Mouse (Mus musculus) myocyte (in vitro differentiated cells): ENCODE results near the gene Gnl3.
A peak's percentile ranks its signal among the peaks of the same experiment; 100 is the strongest.

Experiments
- CEBPB ChIP-seq: IDR thresholded peaks from 2 replicates; pipeline ENCODE4 v1.6.1; 2011; ENCODE audit warnings: mild to moderate bottlenecking, moderate library complexity; ENCODE audit not compliant: poor library complexity, insufficient read depth, severe bottlenecking
- E2F4 ChIP-seq: IDR thresholded peaks from one replicate; pipeline ENCODE4 v1.6.1; 2011; ENCODE audit warnings: mild to moderate bottlenecking, control low read depth, moderate library complexity; ENCODE audit not compliant: insufficient read depth
- MAX ChIP-seq: IDR thresholded peaks from one replicate; pipeline ENCODE4 v1.6.1; 2011; ENCODE audit warnings: low read depth, mild to moderate bottlenecking, control low read depth
- MYOD1 ChIP-seq, 3 experiments: IDR thresholded peaks; one replicate each; pipeline ENCODE4 v1.6.1; 2011; ENCODE audit warnings: control low read depth in 2 of 3, low read depth in 2 of 3, mild to moderate bottlenecking in 2 of 3, moderate library complexity in 1 of 3; ENCODE audit not compliant: insufficient read length in 2 of 3, control insufficient read depth in 1 of 3
- MYOG ChIP-seq, 3 experiments: IDR thresholded peaks; one replicate each; pipeline ENCODE4 v1.6.1; 2011; ENCODE audit warnings: control low read depth in 2 of 3, low read depth in 2 of 3, mild to moderate bottlenecking in 2 of 3; ENCODE audit not compliant: insufficient read length in 2 of 3, control insufficient read depth in 1 of 3, insufficient read depth in 1 of 3
- POLR2A ChIP-seq: IDR thresholded peaks from one replicate; pipeline ENCODE4 v1.6.1; 2011; ENCODE audit warnings: low read depth, mild to moderate bottlenecking, control low read depth, moderate library complexity; ENCODE audit not compliant: insufficient read length
- POLR2AphosphoS2 ChIP-seq: IDR thresholded peaks from one replicate; pipeline ENCODE4 v1.6.1; 2011; ENCODE audit warnings: low read depth, control low read depth; ENCODE audit not compliant: insufficient read length
- SRF ChIP-seq: IDR thresholded peaks from one replicate; pipeline ENCODE4 v1.6.1; 2011; ENCODE audit warnings: low read depth; ENCODE audit not compliant: control insufficient read depth, insufficient read length
- TCF12 ChIP-seq: IDR thresholded peaks from one replicate; pipeline ENCODE4 v1.6.1; 2011; ENCODE audit warnings: mild to moderate bottlenecking, control low read depth; ENCODE audit not compliant: poor library complexity, insufficient read depth, severe bottlenecking
- TCF3 ChIP-seq: IDR thresholded peaks from one replicate; pipeline ENCODE4 v1.6.1; 2011; ENCODE audit warnings: low read depth, control low read depth; ENCODE audit not compliant: insufficient read length
- USF1 ChIP-seq: IDR thresholded peaks from one replicate; pipeline ENCODE4 v1.6.1; 2011; ENCODE audit warnings: low read depth, mild to moderate bottlenecking, control low read depth, moderate library complexity

GRCm38 (mm10) chr14:31018860-31019291 is at the start of gene Gnl3, which contains the start of gene Pbrm1:
- TF ChIP-seq MAX (peak; percentile 90), POLR2A (peak; percentile 99), POLR2AphosphoS2 (peak; percentile 95), MYOD1 (IDR thresholded peaks at IDR 0.05; ENCODE audit: control insufficient read depth in 1 of 3, insufficient read length in 2 of 3, low read depth in 2 of 3) (no peak), CEBPB (no peak), E2F4 (no peak), USF1 (peak; percentile 50), MYOG (IDR thresholded peaks at IDR 0.05; ENCODE audit: control insufficient read depth in 1 of 3, insufficient read depth in 1 of 3, insufficient read length in 2 of 3, low read depth in 2 of 3) (peak in 1 of 3 experiments; percentile 6), SRF (peak; percentile 35), TCF3 (no peak), TCF12 (no peak)
